Mouse (Mus musculus) midbrain, embryonic 12.5 days (tissue): Measurements from ENCODE around the gene Dll3. TPM values are rescaled to one million over a fixed set of nuclear protein-coding genes. Genes with fewer than 3 reads are reported as not detected.

ENCODE experiments used
- polyA plus RNA-seq: library from polyadenylated mRNA; unstranded; fragments of >200 nt; fragmentation: Nextera tagmentation; extraction: Ambion mirVana; gene quantifications from 2 replicates; pipeline ENCODE4 v1.2.1, GENCODE M21; 2016

Gene Dll3
- polyA plus RNA-seq, 1 experiment from 2014 or later, result 91.4 TPM

Other genes starting within 250 kb of the Dll3 start
- gene Fcgbp, start 231.0 kb downstream of the Dll3 start, polyA plus RNA-seq, result 0.10 and 0.28 TPM in 2 replicates
- 0.10 and 0.13 TPM in 2 replicates for gene 9530053A07Rik, start 172.8 kb downstream of the Dll3 start, polyA plus RNA-seq
- gene Fbl, start 132.5 kb downstream of the Dll3 start, polyA plus RNA-seq, result 134 TPM in 2 replicates
- gene Dyrk1b, start 122.8 kb downstream of the Dll3 start, polyA plus RNA-seq, result 21.5 and 22.8 TPM in 2 replicates
- 5.7 and 7.3 TPM in 2 replicates for gene Eid2, start 34.4 kb downstream of the Dll3 start, polyA plus RNA-seq
- gene Eid2b, start 24.5 kb downstream of the Dll3 start, polyA plus RNA-seq, result 25.2 and 27.4 TPM in 2 replicates
- 0.90 and 1.6 TPM in 2 replicates for gene Selenov, start 11.1 kb downstream of the Dll3 start, polyA plus RNA-seq
- 188 and 193 TPM in 2 replicates for gene Timm50, start 9.8 kb upstream of the Dll3 start, polyA plus RNA-seq
- gene Supt5, start 36.5 kb upstream of the Dll3 start, polyA plus RNA-seq, result 105 and 107 TPM in 2 replicates
- gene Rps16, start 48.4 kb upstream of the Dll3 start, polyA plus RNA-seq, result 544 and 582 TPM in 2 replicates
- 71.6 and 78.6 TPM in 2 replicates for gene Plekhg2, start 70.4 kb upstream of the Dll3 start, polyA plus RNA-seq
- 4.9 and 5.4 TPM in 2 replicates for gene Zfp36, start 78.0 kb upstream of the Dll3 start, polyA plus RNA-seq
- 45.3 and 46.9 TPM in 2 replicates for gene Med29, start 90.5 kb upstream of the Dll3 start, polyA plus RNA-seq
- 83.2 and 86.0 TPM in 2 replicates for gene Paf1, start 90.7 kb upstream of the Dll3 start, polyA plus RNA-seq
- gene Gmfg, start 135.2 kb upstream of the Dll3 start, polyA plus RNA-seq, result 6.3 TPM in 2 replicates
- gene Lrfn1, start 149.7 kb upstream of the Dll3 start, polyA plus RNA-seq, result 9.2 and 13.9 TPM in 2 replicates
- gene Ifnl2, start 208.2 kb upstream of the Dll3 start, polyA plus RNA-seq, result not detected in 2 replicates
- gene Ifnl3, start 220.6 kb upstream of the Dll3 start, polyA plus RNA-seq, result not detected in 2 replicates
- gene Sycn, start 238.6 kb upstream of the Dll3 start, polyA plus RNA-seq, result not detected in 2 replicates
- gene Nccrp1, start 245.0 kb upstream of the Dll3 start, polyA plus RNA-seq, result not detected in 2 replicates